1 mouse cellular context compared by ENCODE assay signal in the genomic region with DNA sequence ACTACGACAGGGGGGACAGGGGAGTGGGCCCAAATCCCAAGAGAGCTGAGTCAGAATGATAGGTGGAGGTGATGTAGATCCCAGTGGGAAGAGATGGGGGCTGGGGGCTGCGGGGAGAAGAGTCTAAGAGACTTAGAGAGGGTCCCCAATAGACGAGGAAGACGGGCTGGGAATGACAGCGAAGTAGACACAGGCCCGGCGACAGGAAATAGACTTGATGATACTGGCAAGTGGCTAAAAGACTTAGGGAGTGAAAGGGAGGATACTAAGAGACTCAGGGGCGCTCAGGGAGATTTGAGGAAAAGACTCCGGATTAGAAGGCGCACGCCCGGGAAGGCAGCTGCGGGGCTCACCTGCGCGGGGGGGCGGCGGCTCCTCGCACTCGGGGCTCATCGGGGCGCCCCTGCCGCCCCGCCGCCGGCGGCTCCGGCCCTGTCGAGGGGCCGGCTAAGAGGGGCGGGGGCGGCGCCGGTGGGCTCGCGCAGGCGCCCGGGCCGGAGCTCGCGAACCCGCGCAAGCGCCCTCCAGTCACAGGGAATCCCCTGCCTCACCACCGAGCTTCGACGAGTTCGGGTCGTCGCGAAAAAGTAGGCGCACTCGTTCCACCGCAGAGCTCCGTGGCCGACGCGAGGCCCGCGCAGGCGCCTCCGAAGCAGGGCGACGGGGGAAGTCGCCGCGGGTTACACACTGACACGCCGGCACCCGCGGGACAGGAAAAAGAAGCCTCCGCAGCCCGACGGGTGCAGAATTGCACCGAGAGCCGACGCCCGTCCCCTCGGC.
TF ChIP-seq lines count a peak whose summit lies in the region.

No protein-coding gene starts in this region.

TF ChIP-seq in C2C12, 6 proteins besides CTCF, POLR2A, EP300 and RAD21 (continued from another document):
- no peak for TF ChIP-seq MYOG (IDR thresholded peaks at IDR 0.05; ENCODE audit: control insufficient read depth, extremely low read depth, insufficient read length)
